Mouse (Mus musculus): ENCODE measurements around the gene Naalad2. TPM values are rescaled to one million over a fixed set of nuclear protein-coding genes. Genes with fewer than 3 reads are reported as not detected.
"Not testable (repeated sequence)": the region's sequence is repeated elsewhere in the genome, so short reads cannot be mapped to it uniquely, and the experiment has no call there.

The Naalad2 gene
- polyA plus RNA-seq, 1 experiment from 2014 or later = 5.9 TPM

DNA sequence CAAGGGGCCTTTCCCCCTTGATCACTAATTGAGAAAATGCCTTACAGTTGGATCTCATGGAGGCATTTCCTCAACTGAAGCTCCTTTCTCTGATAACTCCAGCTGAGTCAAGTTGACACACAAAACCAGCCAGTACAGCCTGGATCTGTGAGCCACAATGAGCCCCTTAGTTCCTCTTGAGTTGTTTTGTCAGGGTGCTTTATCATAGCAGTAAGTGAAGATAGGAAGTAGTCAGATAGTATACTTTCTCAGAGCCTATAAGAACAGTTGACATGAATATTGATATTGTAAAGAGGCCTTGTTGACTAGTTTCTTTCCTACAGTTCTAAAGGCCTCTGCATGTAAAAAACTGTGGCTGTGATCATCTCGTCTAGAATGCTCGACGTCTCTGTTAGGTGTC, 82.8 kb downstream of the Naalad2 start:
- H3K4me2 ChIP-seq = no peak overlapping the region
- ATAC-seq (ENCODE audit: insufficient read depth) = no peak
- no peak overlapping the region for H3K27ac ChIP-seq (ENCODE audit: low read depth)
- WGBS = 86% methylated on average over 3 of the region's 3 CpGs
- H3K9ac ChIP-seq = no peak overlapping the region
- H3K4me1 ChIP-seq (ENCODE audit: insufficient read depth) = no peaks in the 10 kb centered on the region
- H3K36me3 ChIP-seq (ENCODE audit: insufficient read depth) = peaks cover 11% of the 10 kb centered on the region; the same call in 1 of the 2 replicates
- no peak overlapping the region for H3K4me3 ChIP-seq (ENCODE audit: low read depth, low read length)
- no peak for TF ChIP-seq CTCF (IDR thresholded peaks at IDR 0.05; ENCODE audit: low read depth)
- DNase-seq = no peak
- no peaks in the 10 kb centered on the region for H3K27me3 ChIP-seq (ENCODE audit: insufficient read depth, low read length)
- no peaks in the 10 kb centered on the region for H3K9me3 ChIP-seq (ENCODE audit: low read depth, low read length)

DNA sequence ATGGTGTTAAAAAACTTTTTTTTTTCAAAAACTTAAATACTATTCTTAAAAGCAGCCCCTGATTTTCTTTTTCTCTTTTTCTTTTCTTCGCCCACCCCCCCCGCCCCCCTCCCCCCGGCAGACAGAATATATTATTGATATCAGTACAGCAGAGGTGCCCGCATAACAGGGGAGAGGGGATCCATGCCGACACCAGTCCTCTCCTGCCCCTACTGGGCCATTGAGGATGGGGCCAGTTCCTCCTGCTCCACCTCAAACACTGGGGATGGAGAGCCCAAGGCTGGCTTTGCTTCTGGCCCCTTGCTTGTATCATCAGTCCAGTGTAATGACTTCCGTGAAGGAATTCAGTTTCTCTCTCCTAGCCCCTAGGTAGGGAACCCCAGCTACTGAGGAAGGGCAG, 104.5 kb downstream of the Naalad2 start:
- peaks cover 57% of the 10 kb centered on the region for H3K36me3 ChIP-seq (ENCODE audit: insufficient read depth)
- ATAC-seq (ENCODE audit: insufficient read depth) = no peak
- H3K27me3 ChIP-seq (ENCODE audit: insufficient read depth, low read length) = no peaks in the 10 kb centered on the region

DNA sequence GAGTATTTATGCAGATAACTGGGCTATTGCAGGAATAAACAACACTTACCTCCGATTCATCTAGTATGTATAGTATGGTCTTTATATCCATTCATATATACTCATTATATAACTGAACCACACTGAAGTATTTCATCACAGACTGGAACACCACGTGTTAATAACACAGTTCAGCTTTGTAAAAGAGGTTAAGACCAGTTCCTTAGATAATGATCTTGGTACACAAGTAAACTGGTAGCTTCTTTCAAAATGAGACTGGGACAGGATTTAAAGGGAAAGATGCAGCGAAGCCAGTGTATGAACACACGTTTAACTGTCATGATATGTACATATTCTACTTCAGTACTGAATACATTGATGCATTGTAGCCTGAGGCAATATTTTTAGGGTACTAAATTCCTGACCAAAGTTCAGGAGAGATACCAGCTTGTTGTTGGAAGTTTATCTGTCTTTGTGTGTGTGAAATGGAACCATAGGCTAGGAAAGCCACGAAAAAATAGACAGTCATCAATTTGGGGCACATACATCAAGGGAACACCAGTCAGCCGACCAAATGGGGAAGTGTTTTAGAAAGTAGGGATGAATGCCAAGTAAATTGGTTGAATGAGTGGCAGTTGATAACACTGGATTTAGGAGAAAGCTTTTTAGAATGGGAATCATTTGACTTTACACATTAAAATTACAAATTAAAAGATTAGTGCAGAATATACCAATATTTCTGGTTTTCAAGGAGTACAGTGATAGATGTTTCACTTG, 109.6 kb downstream of the Naalad2 start:
- Histone ChIP-seq H3K9me3 (ENCODE audit: low read depth, low read length) (no peaks in the 10 kb centered on the region), H3K4me1 (ENCODE audit: insufficient read depth) (peaks cover 6% of the 10 kb centered on the region; the same call in 1 of the 2 replicates), H3K36me3 (ENCODE audit: insufficient read depth) (0 out of 2 replicates have a peak, but pooled peaks cover 12% of the 10 kb centered on the region), H3K4me3 (ENCODE audit: low read depth, low read length) (peak overlapping the region; percentile 69), H3K27me3 (ENCODE audit: insufficient read depth, low read length) (no peaks in the 10 kb centered on the region), H3K9ac (peak overlapping the region; percentile 82), H3K4me2 (peak overlapping the region; percentile 76), H3K27ac (ENCODE audit: low read depth) (no peak overlapping the region)
- peak; percentile 3 for DNase-seq
- WGBS = 23% methylated on average over 6 of the region's 6 CpGs
- ATAC-seq (ENCODE audit: insufficient read depth) = no peak
- TF ChIP-seq CTCF (IDR thresholded peaks at IDR 0.05; ENCODE audit: low read depth) = no peak

More for the DNA sequence above, 104.5 kb downstream of the Naalad2 start:
- no peak overlapping the region for H3K27ac ChIP-seq (ENCODE audit: low read depth)
- no peaks in the 10 kb centered on the region for H3K9me3 ChIP-seq (ENCODE audit: low read depth, low read length)
- no peak for DNase-seq
- H3K9ac ChIP-seq = no peak overlapping the region
- H3K4me3 ChIP-seq (ENCODE audit: low read depth, low read length) = no peak overlapping the region
- TF ChIP-seq CTCF (IDR thresholded peaks at IDR 0.05; ENCODE audit: low read depth) = no peak
- 92% methylated on average over 6 of the region's 6 CpGs for WGBS
- H3K4me2 ChIP-seq = no peak overlapping the region
- H3K4me1 ChIP-seq (ENCODE audit: insufficient read depth) = peaks cover 3% of the 10 kb centered on the region; the same call in 1 of the 2 replicates

GRCm38 (mm10) chr9:18292443-18292922, 110.3 kb downstream of the Naalad2 start:
- H3K27me3 ChIP-seq (ENCODE audit: insufficient read depth, low read length) = no peaks in the 10 kb centered on the region

GRCm38 (mm10) chr9:18291571-18292429, 111.0 kb downstream of the Naalad2 start, which contains the start of gene Chordc1:
TSS of gene Chordc1 (plus strand) at chr9:18292125.
- Histone ChIP-seq H3K27me3 (ENCODE audit: insufficient read depth, low read length) (no peaks in the 10 kb centered on the region), H3K9ac (peak within 1 kb of the TSS; percentile 82), H3K4me1 (ENCODE audit: insufficient read depth) (peaks cover 6% of the 10 kb centered on the region; the same call in 1 of the 2 replicates), H3K4me3 (ENCODE audit: low read depth, low read length) (peak within 1 kb of the TSS; percentile 69), H3K36me3 (ENCODE audit: insufficient read depth) (0 out of 2 replicates have a peak, but pooled peaks cover 4% of the 10 kb centered on the region), H3K27ac (ENCODE audit: low read depth) (peak within 1 kb of the TSS; percentile 66), H3K9me3 (ENCODE audit: low read depth, low read length) (no peaks in the 10 kb centered on the region), H3K4me2 (peak within 1 kb of the TSS; percentile 76)
- WGBS = 4% methylated on average over 49 of the region's 49 CpGs
- DNase-seq (peak; percentile 98), ATAC-seq (ENCODE audit: insufficient read depth) (peak; percentile 100)
- TF ChIP-seq CTCF (IDR thresholded peaks at IDR 0.05; ENCODE audit: low read depth) = peak; percentile 59

More at GRCm38 (mm10) chr9:18292443-18292922, 110.3 kb downstream of the Naalad2 start:
- no peak; the same call in 1 of the 2 replicates for TF ChIP-seq CTCF (IDR thresholded peaks at IDR 0.05; ENCODE audit: low read depth)
- DNase-seq (peak; percentile 27), ATAC-seq (ENCODE audit: insufficient read depth) (peak; percentile 63)
- Histone ChIP-seq H3K9ac (peak overlapping the region; percentile 82), H3K9me3 (ENCODE audit: low read depth, low read length) (no peaks in the 10 kb centered on the region), H3K27ac (ENCODE audit: low read depth) (peak overlapping the region; percentile 66), H3K4me3 (ENCODE audit: low read depth, low read length) (peak overlapping the region; percentile 69), H3K4me2 (peak overlapping the region; percentile 76), H3K4me1 (ENCODE audit: insufficient read depth) (peaks cover 6% of the 10 kb centered on the region; the same call in 1 of the 2 replicates), H3K36me3 (ENCODE audit: insufficient read depth) (0 out of 2 replicates have a peak, but pooled peaks cover 7% of the 10 kb centered on the region)
- WGBS = under 1% methylated on average over 24 of the region's 24 CpGs

DNA sequence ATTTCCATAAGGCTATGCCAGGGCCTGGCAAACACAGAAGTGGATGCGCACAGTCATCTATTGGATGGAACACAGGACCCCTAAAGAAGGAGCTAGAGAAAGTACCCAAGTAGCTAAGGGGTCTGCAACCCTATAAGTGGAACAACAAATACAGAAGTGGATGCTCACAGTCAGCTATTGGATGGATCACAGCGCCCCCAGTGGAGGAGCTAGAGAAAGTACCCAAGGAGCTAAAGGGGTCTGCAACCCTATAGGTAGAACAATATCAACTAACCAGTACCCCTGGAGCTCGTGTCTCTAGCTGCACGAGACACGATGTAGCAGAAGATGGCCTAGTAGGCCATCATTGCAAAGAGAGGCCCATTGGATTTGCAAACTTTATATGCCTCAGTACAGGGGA, 124.1 kb downstream of the Naalad2 start:
- not testable (repeated sequence) for H3K4me3 ChIP-seq (ENCODE audit: low read depth, low read length); H3K27ac ChIP-seq (ENCODE audit: low read depth); H3K9me3 ChIP-seq (ENCODE audit: low read depth, low read length); H3K27me3 ChIP-seq (ENCODE audit: insufficient read depth, low read length); H3K4me2 ChIP-seq; H3K4me1 ChIP-seq (ENCODE audit: insufficient read depth); DNase-seq; ATAC-seq (ENCODE audit: insufficient read depth); H3K36me3 ChIP-seq (ENCODE audit: insufficient read depth); H3K9ac ChIP-seq
- 40% methylated on average over 5 of the region's 5 CpGs for WGBS
- peak; percentile 40 for TF ChIP-seq CTCF (IDR thresholded peaks at IDR 0.05; ENCODE audit: low read depth)

Data from lung, embryonic 14.5 days (tissue).